Mouse (Mus musculus) hindbrain, postnatal 0 days (tissue): ENCODE measurements around the gene Gm49384. TPM values are rescaled to one million over a fixed set of nuclear protein-coding genes. Genes with fewer than 3 reads are reported as not detected.
A peak's percentile ranks its signal among the peaks of the same experiment; 100 is the strongest.
"Not testable (repeated sequence)": the region's sequence is repeated elsewhere in the genome, so short reads cannot be mapped to it uniquely, and the experiment has no call there.

ENCODE experiments used
- ATAC-seq: fragments of 200-750 bp; cut with Nextera tagmentation; 2 replicates; pipeline ENCODE4 v1.8.0; 2017; ENCODE audit warnings: mild to moderate bottlenecking, moderate TSS enrichment, moderate library complexity
- DNase-seq: peaks from one replicate; pipeline ENCODE4 v3.0.0-alpha.2; 2015; ENCODE audit warnings: low spot score
- H3K27ac ChIP-seq: fragments of 300-500 bp; sonication (generic); 2 replicates; pipeline ENCODE4 v1.5.1; 2014; ENCODE audit warnings: mild to moderate bottlenecking
- H3K27me3 ChIP-seq: fragments of 300-500 bp; sonication (generic); 2 replicates; pipeline ENCODE4 v1.6.1; 2014; ENCODE audit warnings: low read length, mixed read lengths; ENCODE audit not compliant: insufficient read depth
- H3K36me3 ChIP-seq: fragments of 300-500 bp; sonication (generic); 2 replicates; pipeline ENCODE4 v1.6.1; 2014; ENCODE audit warnings: low read length, mixed read lengths; ENCODE audit not compliant: insufficient read depth
- H3K4me1 ChIP-seq: fragments of 300-500 bp; sonication (generic); 2 replicates; pipeline ENCODE4 v1.6.1; 2014; ENCODE audit warnings: antibody characterized with exemption, low read length, mixed read lengths; ENCODE audit not compliant: insufficient read depth
- H3K4me2 ChIP-seq: fragments of 300-500 bp; sonication (generic); 2 replicates; pipeline ENCODE4 v1.6.1; 2014; ENCODE audit warnings: low read depth, mild to moderate bottlenecking, low read length, moderate library complexity, mixed read lengths
- H3K4me3 ChIP-seq: fragments of 300-500 bp; sonication (generic); 2 replicates; pipeline ENCODE4 v1.5.1; 2014; ENCODE audit warnings: low read length
- H3K9ac ChIP-seq: fragments of 300-500 bp; sonication (generic); replicated peaks from 2 replicates; pipeline ENCODE4 v1.6.1; 2014; ENCODE audit warnings: mild to moderate bottlenecking, low read length, moderate library complexity, mixed read lengths
- H3K9me3 ChIP-seq: fragments of 300-500 bp; sonication (generic); 2 replicates; pipeline ENCODE4 v1.6.1; 2016; ENCODE audit warnings: low read length, mixed read lengths
- CTCF ChIP-seq: IDR thresholded peaks from 2 replicates; pipeline ENCODE4 v1.5.1; 2016; ENCODE audit warnings: antibody characterized with exemption, control low read depth, low read depth
- WGBS: fragments of 180-500 bp; shearing (Covaris S2); extraction: QIAGEN DNeasy Blood & Tissue Kit; methylation state at CpG from one replicate; pipeline ENCODE4 v1.1.7; 2014; 5-methylcytosine and 5-hydroxymethylcytosine counted together
- polyA plus RNA-seq: library from polyadenylated mRNA; unstranded; fragments of >200 nt; fragmentation: Nextera tagmentation; extraction: Ambion mirVana; gene quantifications from 2 replicates; pipeline ENCODE4 v1.2.1, GENCODE M21; 2015
- total RNA-seq: library from RNA; depleted of rRNA; stranded (reverse); fragments of >200 nt; gene quantifications from 2 replicates; pipeline ENCODE4 v1.2.3, GENCODE M21; 2014

The Gm49384 gene
- total and polyA plus RNA-seq, 2 experiments from 2014 or later, result 7.1 TPM; not detected in 1

- Histone ChIP-seq H3K4me3 (peak overlapping the region; percentile 25), H3K9me3 (no peaks in the 10 kb centered on the region), H3K4me1 (no peaks in the 10 kb centered on the region), H3K4me2 (peak overlapping the region; percentile 27), H3K36me3 (peaks cover 11% of the 10 kb centered on the region; the same call in 1 of the 2 replicates), H3K9ac (no peak overlapping the region), H3K27ac (no peak overlapping the region), H3K27me3 (no peaks in the 10 kb centered on the region)
- WGBS, result 5% methylated on average over 9 of the region's 9 CpGs
- peak; percentile 0; the same call in 1 of the 2 replicates for ATAC-seq
- peak; percentile 84 for DNase-seq
- peak; percentile 82 for TF ChIP-seq CTCF
Measured at GRCm38 (mm10) chr12:69159578-69159940, 44.5 kb downstream of the Gm49384 start.

GRCm38 (mm10) chr12:69158765-69159577, 45.1 kb downstream of the Gm49384 start, which contains the start of gene Rps29:
Gene Rps29, minus strand, starts transcription at chr12:69159186.
- DNase-seq (peak; percentile 100), ATAC-seq (peak; percentile 99)
- H3K4me1 ChIP-seq, H3K27me3 ChIP-seq, H3K9me3 ChIP-seq: not testable (repeated sequence)
- H3K4me3 ChIP-seq, result peak within 1 kb of the TSS; percentile 71
- H3K4me2 ChIP-seq, result peak within 1 kb of the TSS; percentile 77
- H3K36me3 ChIP-seq, result peaks cover 11% of the 10 kb centered on the region; the same call in 1 of the 2 replicates
- peak within 1 kb of the TSS; percentile 96 for H3K27ac ChIP-seq
- H3K9ac ChIP-seq, result peak within 1 kb of the TSS; percentile 85
- under 1% methylated on average over 57 of the region's 68 CpGs for WGBS

GRCm38 (mm10) chr12:69158366-69158764, 45.7 kb downstream of the Gm49384 start:
- peak; percentile 31 for DNase-seq
- peaks cover 11% of the 10 kb centered on the region; the same call in 1 of the 2 replicates for H3K36me3 ChIP-seq
- peak overlapping the region; percentile 77 for H3K4me2 ChIP-seq
- peak; percentile 1; the same call in 1 of the 2 replicates for ATAC-seq
- H3K27me3 ChIP-seq, result no peaks in the 10 kb centered on the region
- WGBS, result under 1% methylated on average over 19 of the region's 19 CpGs
- H3K4me1 ChIP-seq, result no peaks in the 10 kb centered on the region
- no peaks in the 10 kb centered on the region for H3K9me3 ChIP-seq
- H3K9ac ChIP-seq, result peak overlapping the region; percentile 85
- peak overlapping the region; percentile 71 for H3K4me3 ChIP-seq
- H3K27ac ChIP-seq, result peak overlapping the region; percentile 96
- TF ChIP-seq CTCF, result no peak

GRCm38 (mm10) chr12:69157107-69157506, 47.0 kb downstream of the Gm49384 start:
- Histone ChIP-seq H3K27me3 (no peaks in the 10 kb centered on the region), H3K27ac (no peak overlapping the region), H3K4me3 (no peak overlapping the region), H3K36me3 (peaks cover 11% of the 10 kb centered on the region; the same call in 1 of the 2 replicates), H3K4me1 (no peaks in the 10 kb centered on the region), H3K9me3 (no peaks in the 10 kb centered on the region), H3K4me2 (no peak overlapping the region), H3K9ac (no peak overlapping the region)
- 99% methylated on average over 2 of the region's 2 CpGs for WGBS
- no peak for ATAC-seq
- TF ChIP-seq CTCF, result no peak
- no peak for DNase-seq

- Histone ChIP-seq H3K4me3 (no peak overlapping the region), H3K9me3 (no peaks in the 10 kb centered on the region), H3K27me3 (no peaks in the 10 kb centered on the region), H3K36me3 (peaks cover 11% of the 10 kb centered on the region; the same call in 1 of the 2 replicates), H3K9ac (no peak overlapping the region), H3K4me2 (no peak overlapping the region), H3K27ac (no peak overlapping the region), H3K4me1 (no peaks in the 10 kb centered on the region)
- no peak for TF ChIP-seq CTCF
- WGBS, result 82% methylated on average over 4 of the region's 4 CpGs
- no peak for ATAC-seq
- no peak for DNase-seq
Measured at GRCm38 (mm10) chr12:69156436-69156835, 47.6 kb downstream of the Gm49384 start.

GRCm38 (mm10) chr12:69155923-69156322, 48.1 kb downstream of the Gm49384 start:
- Histone ChIP-seq H3K4me2 (no peak overlapping the region), H3K36me3 (peaks cover 11% of the 10 kb centered on the region; the same call in 1 of the 2 replicates), H3K27ac (no peak overlapping the region), H3K27me3 (no peaks in the 10 kb centered on the region), H3K9me3 (no peaks in the 10 kb centered on the region), H3K9ac (no peak overlapping the region), H3K4me3 (no peak overlapping the region), H3K4me1 (no peaks in the 10 kb centered on the region)
- ATAC-seq (no peak), DNase-seq (no peak)
- TF ChIP-seq CTCF, result no peak
- 82% methylated on average over 2 of the region's 2 CpGs for WGBS

GRCm38 (mm10) chr12:69150049-69150448, 54.0 kb downstream of the Gm49384 start:
- no peaks in the 10 kb centered on the region for H3K27me3 ChIP-seq
- WGBS, result 72% methylated on average over 13 of the region's 13 CpGs
- H3K4me3 ChIP-seq, result no peak overlapping the region
- peak; percentile 43 for DNase-seq
- H3K4me2 ChIP-seq, result no peak overlapping the region
- H3K4me1 ChIP-seq, result no peaks in the 10 kb centered on the region
- H3K27ac ChIP-seq, result no peak overlapping the region
- no peak overlapping the region for H3K9ac ChIP-seq
- no peak for TF ChIP-seq CTCF
- ATAC-seq, result no peak
- no peaks in the 10 kb centered on the region for H3K36me3 ChIP-seq
- no peaks in the 10 kb centered on the region for H3K9me3 ChIP-seq
